Comparison of ENCODE assay signal across 9 mouse cellular contexts in the genomic region with DNA sequence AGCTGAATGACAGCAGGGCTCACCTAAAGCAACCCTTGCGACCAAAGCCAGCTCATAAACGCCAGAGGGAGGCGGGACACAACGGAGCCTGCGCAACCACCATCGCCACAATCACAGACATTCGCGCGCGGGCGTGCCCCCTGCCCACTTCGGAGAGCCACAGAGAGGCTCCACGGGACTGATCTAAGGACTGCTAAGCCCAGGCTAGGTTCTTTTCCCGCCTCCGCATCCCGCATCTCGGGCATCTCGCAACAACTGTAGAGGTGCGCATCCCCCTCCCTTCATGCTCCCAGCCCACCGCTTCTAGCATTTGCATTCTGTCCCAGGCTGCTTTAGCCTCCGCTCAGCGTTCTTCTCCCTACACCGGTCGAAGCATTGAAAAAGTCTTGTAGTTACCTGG. TPM values are rescaled to one million over a fixed set of nuclear protein-coding genes. Genes with fewer than 3 reads are reported as not detected.
DNase-seq lines count a peak whose midpoint lies in the region; ATAC-seq lines count a peak whose summit lies in the region.
"Had no signal": no experiment of that assay in that cellular context is flagged by ENCODE, and none has a peak within 500 bp of the region (broad histone marks: within the 10 kb centered on the region; RNA-seq: fewer than 3 reads in every experiment).

A gene (plus strand): TSS at position 148 of the 400 bp plus-strand sequence.

- peaks cover 5% of the 10 kb centered on the region; the same call in 1 of the 2 replicates for H3K4me1 ChIP-seq in hindbrain, embryonic 12.5 days
- no peaks in the 10 kb centered on the region for H3K4me1 ChIP-seq in midbrain, embryonic 14.5 days (ENCODE audit: control insufficient read depth, insufficient read depth, low read length)

- no peaks in the 10 kb centered on the region for H3K27me3 ChIP-seq in hindbrain, embryonic 12.5 days
- no peaks in the 10 kb centered on the region for H3K27me3 ChIP-seq in midbrain, embryonic 14.5 days (ENCODE audit: control insufficient read depth, insufficient read depth, low read length)

- H3K27ac ChIP-seq in hindbrain, embryonic 12.5 days: no peak within 1 kb of the TSS
- no peak within 1 kb of the TSS for H3K27ac ChIP-seq in midbrain, embryonic 14.5 days (replicated peaks; ENCODE audit: low read depth, low read length)

- H3K4me3 ChIP-seq in hindbrain, embryonic 12.5 days: peak within 1 kb of the TSS; percentile 38
- peak within 1 kb of the TSS; percentile 31 for H3K4me3 ChIP-seq in midbrain, embryonic 14.5 days (replicated peaks; ENCODE audit: low read depth, low read length)
- H3K4me3 ChIP-seq: myocyte had no signal

- WGBS in hindbrain, embryonic 12.5 days: 6% methylated on average over 24 of the region's 24 CpGs
- 6% methylated on average over 24 of the region's 24 CpGs for WGBS in midbrain, embryonic 14.5 days

- H3K4me2 ChIP-seq in hindbrain, embryonic 12.5 days (replicated peaks): peak within 1 kb of the TSS; percentile 64
- peak within 1 kb of the TSS; percentile 60 for H3K4me2 ChIP-seq in midbrain, embryonic 14.5 days (ENCODE audit: low read length)

- H3K9me3 ChIP-seq in hindbrain, embryonic 12.5 days (replicated peaks): no peaks in the 10 kb centered on the region
- no peaks in the 10 kb centered on the region for H3K9me3 ChIP-seq in midbrain, embryonic 14.5 days (ENCODE audit: control insufficient read depth, low read length)

- 0 out of 2 replicates have a peak, but pooled peaks cover 14% of the 10 kb centered on the region for H3K36me3 ChIP-seq in hindbrain, embryonic 12.5 days
- H3K36me3 ChIP-seq in midbrain, embryonic 14.5 days (ENCODE audit: control insufficient read depth, insufficient read depth, low read length): peaks cover 19% of the 10 kb centered on the region

- DNase-seq in frontal cortex, postnatal 14 days (ENCODE audit: low spot score in 2 of 2): no peak
- DNase-seq in ovary, postnatal 36 days (ENCODE audit: low spot score): peak; percentile 5
- DNase-seq in ovary, adult 18-20 months (ENCODE audit: low spot score): no peak
- DNase-seq in midbrain, embryonic 14.5 days: peak; percentile 39

- H3K9ac ChIP-seq in hindbrain, embryonic 12.5 days: peak within 1 kb of the TSS; percentile 49
- H3K9ac ChIP-seq in midbrain, embryonic 14.5 days (replicated peaks; ENCODE audit: low read length): peak within 1 kb of the TSS; percentile 46; the same call in 1 of the 2 replicates

- peak; percentile 62 for ATAC-seq in frontal cortex, adult (ENCODE audit: low TSS enrichment)
- no peak for ATAC-seq in hindbrain, embryonic 12.5 days (ENCODE audit: low FRiP score)
- ATAC-seq in midbrain, embryonic 14.5 days (ENCODE audit: low FRiP score, low TSS enrichment): no peak
- ATAC-seq in megakaryocyte, adult 5-6 weeks (ENCODE audit: poor library complexity, severe bottlenecking): no peak
- ATAC-seq in megakaryocyte progenitor cell, adult 5-6 weeks (replicated peaks; ENCODE audit: poor library complexity): no peak

RNA-seq across cellular contexts. Expression of the gene that starts here (rescaled TPM):
- 0.14 TPM in 1 of 2 replicates, not detected in the other for polyA plus RNA-seq in hindbrain, embryonic 12.5 days (2016; fragmentation: Nextera tagmentation; extraction: Ambion mirVana)
- polyA plus RNA-seq in midbrain, embryonic 14.5 days (2014; fragmentation: Nextera tagmentation; extraction: Ambion mirVana): 0.12 and 0.18 TPM in 2 replicates
- total RNA-seq in megakaryocyte, adult 5-6 weeks (2015): 0.07 and 0.48 TPM in 2 replicates
- total RNA-seq in megakaryocyte, adult 5-6 weeks (2017): not detected in 2 replicates
- not detected in 2 replicates for total RNA-seq in megakaryocyte progenitor cell, adult 5-6 weeks (2015)
- 0.03 and 0.12 TPM in 2 replicates for total RNA-seq in megakaryocyte progenitor cell, adult 5-6 weeks (2017)

Comparison
In these comparisons a context has a peak if more than half of its experiments do, and no peak if none do; other contexts are left out.
1. Peak in DNase-seq, H3K4me3 ChIP-seq, H3K9ac ChIP-seq and H3K4me2 ChIP-seq in midbrain, embryonic 14.5 days; RNA of the gene not detected or under 1 TPM.